Mouse (Mus musculus) bone marrow macrophage, adult 2 months (primary cell): ENCODE data around the gene Faim. TPM values are rescaled to one million over a fixed set of nuclear protein-coding genes. Genes with fewer than 3 reads are reported as not detected.
A peak's percentile ranks its signal among the peaks of the same experiment; 100 is the strongest.

ENCODE experiments used
- H3K27ac ChIP-seq: 2 replicates; pipeline ENCODE4 v1.5.1; 2012; ENCODE audit warnings: low read depth, low read length; ENCODE audit not compliant: insufficient read depth
- H3K4me1 ChIP-seq: 2 replicates; pipeline ENCODE4 v1.6.1; 2012; ENCODE audit warnings: low read length; ENCODE audit not compliant: control insufficient read depth, insufficient read depth
- H3K4me3 ChIP-seq: 2 replicates; pipeline ENCODE4 v1.5.1; 2012; ENCODE audit warnings: mild to moderate bottlenecking, low read length, moderate library complexity; ENCODE audit not compliant: insufficient read depth
- CTCF ChIP-seq: IDR thresholded peaks from 2 replicates; pipeline ENCODE4 v1.5.1; 2012; ENCODE audit warnings: low read depth, mild to moderate bottlenecking, low read length, moderate library complexity
- POLR2A ChIP-seq: IDR thresholded peaks from 2 replicates; pipeline ENCODE4 v1.6.1; 2012; ENCODE audit warnings: mild to moderate bottlenecking, low read depth, low read length, borderline replicate concordance
- polyA plus RNA-seq: library from polyadenylated mRNA; stranded (reverse); fragments of >200 nt; gene quantifications from 2 replicates; pipeline ENCODE4 v1.2.4, GENCODE M21; 2012; ENCODE audit not compliant: missing spikeins, insufficient read depth, insufficient read length

Gene Faim
- polyA plus RNA-seq, 1 experiment: 51.5 TPM

- peak overlapping the region; percentile 34 for H3K4me3 ChIP-seq
These were observed 29.4 kb upstream of the Faim start for GRCm38 (mm10) chr9:98956591-98957381.

GRCm38 (mm10) chr9:98957751-98958351, 28.3 kb upstream of the Faim start:
- H3K27ac ChIP-seq: no peak overlapping the region
- TF ChIP-seq CTCF (no peak), POLR2A (no peak)
- peaks cover 2% of the 10 kb centered on the region; the same call in 1 of the 2 replicates for H3K4me1 ChIP-seq
- H3K4me3 ChIP-seq: peak overlapping the region; percentile 21

More at GRCm38 (mm10) chr9:98956591-98957381, 29.4 kb upstream of the Faim start:
- Histone ChIP-seq H3K27ac (no peak overlapping the region), H3K4me1 (peaks cover 2% of the 10 kb centered on the region; the same call in 1 of the 2 replicates)
- TF ChIP-seq POLR2A: no peak
- no peak for TF ChIP-seq CTCF

- Histone ChIP-seq H3K27ac (no peak overlapping the region), H3K4me3 (no peak overlapping the region), H3K4me1 (peaks cover 2% of the 10 kb centered on the region; the same call in 1 of the 2 replicates)
- TF ChIP-seq POLR2A (no peak), CTCF (no peak)
These were observed 27.5 kb upstream of the Faim start for GRCm38 (mm10) chr9:98958628-98959027.

- Histone ChIP-seq H3K4me3 (no peak overlapping the region), H3K27ac (no peak overlapping the region), H3K4me1 (peaks cover 2% of the 10 kb centered on the region; the same call in 1 of the 2 replicates)
- TF ChIP-seq CTCF (no peak), POLR2A (no peak)
These were observed 26.3 kb upstream of the Faim start for GRCm38 (mm10) chr9:98959851-98960250.

- Histone ChIP-seq H3K4me1 (peaks cover 2% of the 10 kb centered on the region; the same call in 1 of the 2 replicates), H3K27ac (no peak overlapping the region), H3K4me3 (no peak overlapping the region)
- no peak for TF ChIP-seq POLR2A
- TF ChIP-seq CTCF: no peak
These were observed 25.8 kb upstream of the Faim start for GRCm38 (mm10) chr9:98960348-98960747.

GRCm38 (mm10) chr9:98961591-98962477, 24.3 kb upstream of the Faim start:
- Histone ChIP-seq H3K4me3 (no peak overlapping the region), H3K27ac (no peak overlapping the region), H3K4me1 (peaks cover 2% of the 10 kb centered on the region; the same call in 1 of the 2 replicates)
- TF ChIP-seq CTCF: no peak
- no peak for TF ChIP-seq POLR2A

GRCm38 (mm10) chr9:98962478-98963142, 23.6 kb upstream of the Faim start:
- TF ChIP-seq CTCF: no peak
- TF ChIP-seq POLR2A: no peak
- Histone ChIP-seq H3K4me3 (no peak overlapping the region), H3K4me1 (peaks cover 2% of the 10 kb centered on the region; the same call in 1 of the 2 replicates), H3K27ac (no peak overlapping the region)

- no peak overlapping the region for H3K4me3 ChIP-seq
- TF ChIP-seq POLR2A (no peak), CTCF (no peak)
These were observed 22.5 kb upstream of the Faim start for GRCm38 (mm10) chr9:98963661-98964060.

GRCm38 (mm10) chr9:98965084-98965483, 21.1 kb upstream of the Faim start:
- no peak; the same call in 1 of the 2 replicates for TF ChIP-seq CTCF
- no peak for TF ChIP-seq POLR2A
- H3K4me3 ChIP-seq: no peak overlapping the region
- no peaks in the 10 kb centered on the region for H3K4me1 ChIP-seq
- no peak overlapping the region for H3K27ac ChIP-seq

More at GRCm38 (mm10) chr9:98963661-98964060, 22.5 kb upstream of the Faim start:
- Histone ChIP-seq H3K4me1 (no peaks in the 10 kb centered on the region), H3K27ac (no peak overlapping the region)
